Mouse (Mus musculus) spleen, adult 2 months (tissue): ENCODE measurements around the gene Tmem267. TPM values are rescaled to one million over a fixed set of nuclear protein-coding genes. Genes with fewer than 3 reads are reported as not detected.

ENCODE experiments used
- DNase-seq, 2 experiments: peaks; one replicate each; pipeline versions ENCODE4 v3.0.0 to v3.0.0-alpha.2; 2012 to 2021; ENCODE audit warnings: low spot score in 2 of 2, low read depth in 1 of 2
- H3K27ac ChIP-seq: fragments of 200-500 bp; 2 replicates; pipeline ENCODE4 v1.5.1; 2012; ENCODE audit warnings: low read length, inconsistent platforms; ENCODE audit not compliant: insufficient read depth
- H3K27me3 ChIP-seq: fragments of 200-500 bp; 2 replicates; pipeline ENCODE4 v1.6.1; 2012; ENCODE audit warnings: mild to moderate bottlenecking, moderate library complexity, low read length, inconsistent platforms; ENCODE audit not compliant: control insufficient read depth, insufficient read depth
- H3K36me3 ChIP-seq: fragments of 200-500 bp; 2 replicates; pipeline ENCODE4 v1.6.1; 2012; ENCODE audit warnings: mild to moderate bottlenecking, low read length, inconsistent platforms; ENCODE audit not compliant: control insufficient read depth, insufficient read depth
- H3K4me1 ChIP-seq: fragments of 200-500 bp; 2 replicates; pipeline ENCODE4 v1.6.1; 2011; ENCODE audit warnings: inconsistent platforms; ENCODE audit not compliant: control insufficient read depth, insufficient read depth, insufficient read length
- H3K4me3 ChIP-seq: fragments of 200-500 bp; 2 replicates; pipeline ENCODE4 v1.5.1; 2011; ENCODE audit warnings: mild to moderate bottlenecking, inconsistent platforms; ENCODE audit not compliant: insufficient read depth, insufficient read length; ENCODE audit errors: extremely low read depth
- CTCF ChIP-seq: fragments of 200-500 bp; IDR thresholded peaks from 2 replicates; pipeline ENCODE4 v1.5.1; 2011; ENCODE audit warnings: mild to moderate bottlenecking, inconsistent platforms; ENCODE audit not compliant: insufficient read depth, insufficient read length, insufficient replicate concordance; ENCODE audit errors: extremely low read depth
- POLR2A ChIP-seq: fragments of 200-500 bp; IDR thresholded peaks from 2 replicates; pipeline ENCODE4 v1.6.1; 2011; ENCODE audit warnings: low read depth, low read length, inconsistent platforms
- WGBS: fragments of 180-500 bp; shearing (Covaris S2); methylation state at CpG from one replicate; pipeline ENCODE4 v1.1.7; 2018; 5-methylcytosine and 5-hydroxymethylcytosine counted together
- polyA plus RNA-seq: library from polyadenylated mRNA; depleted of rRNA; stranded (reverse); fragments of >200 nt; gene quantifications from 2 replicates; pipeline ENCODE4 v1.2.3, GENCODE M21; 2012; rRNA removed

Tmem267 gene
- 2.4 and 3.4 TPM in 2 replicates for polyA plus RNA-seq

DNA sequence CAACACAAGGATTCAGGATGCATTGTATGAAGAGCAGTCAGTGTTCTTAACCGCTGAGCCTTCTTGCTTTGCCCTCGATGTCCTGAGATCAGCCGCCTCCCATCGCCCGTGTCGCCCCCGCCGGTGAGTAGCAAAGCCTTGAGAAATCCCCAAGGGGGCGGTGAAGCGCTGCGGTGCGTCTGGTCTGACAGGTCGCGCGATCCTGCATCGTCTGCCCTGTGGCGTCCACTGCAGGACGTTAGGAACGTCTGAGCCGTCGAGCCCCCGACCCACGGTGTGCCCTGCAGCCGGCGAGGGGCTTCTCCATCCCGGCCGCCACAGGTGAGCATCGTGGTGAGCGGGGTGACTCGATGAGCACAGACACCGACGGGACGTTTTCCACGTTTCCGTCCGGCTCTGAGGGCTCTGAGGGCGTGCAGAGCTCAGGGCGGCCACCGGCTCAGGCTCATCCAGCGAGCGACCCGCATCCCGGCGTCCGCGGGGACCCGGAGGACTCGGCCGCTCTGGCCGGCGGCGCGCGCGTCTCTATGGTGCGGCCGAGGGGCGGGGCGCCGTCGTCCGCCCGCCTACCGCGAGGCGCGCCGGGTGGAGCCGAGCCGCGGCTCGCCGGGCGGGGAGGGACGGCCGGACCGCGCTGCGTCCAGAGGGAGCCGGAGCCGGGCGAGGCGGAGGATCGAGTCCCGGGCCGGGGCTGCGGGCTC lies at the start of gene Tmem267, which contains the start of gene 3110070M22Rik:
Gene Tmem267, plus strand, starts transcription at position 160 of the 701 bp plus-strand sequence.
Gene 3110070M22Rik, minus strand, starts transcription at position 504 of the 701 bp plus-strand sequence.
- H3K4me3 ChIP-seq, result peak within 1 kb of the TSS; percentile 67; the same call in 1 of the 2 replicates
- WGBS, result 85% methylated on average over 87 of the region's 87 CpGs
- H3K4me1 ChIP-seq, result no peaks in the 10 kb centered on the region
- peaks cover 8% of the 10 kb centered on the region for H3K36me3 ChIP-seq
- no peak within 1 kb of the TSS; the same call in 1 of the 2 replicates for H3K27ac ChIP-seq
- TF ChIP-seq POLR2A (no peak), CTCF (peak; percentile 6; the same call in 1 of the 2 replicates)
- DNase-seq, result peak; percentile 66 to 76
- no peaks in the 10 kb centered on the region for H3K27me3 ChIP-seq

DNA sequence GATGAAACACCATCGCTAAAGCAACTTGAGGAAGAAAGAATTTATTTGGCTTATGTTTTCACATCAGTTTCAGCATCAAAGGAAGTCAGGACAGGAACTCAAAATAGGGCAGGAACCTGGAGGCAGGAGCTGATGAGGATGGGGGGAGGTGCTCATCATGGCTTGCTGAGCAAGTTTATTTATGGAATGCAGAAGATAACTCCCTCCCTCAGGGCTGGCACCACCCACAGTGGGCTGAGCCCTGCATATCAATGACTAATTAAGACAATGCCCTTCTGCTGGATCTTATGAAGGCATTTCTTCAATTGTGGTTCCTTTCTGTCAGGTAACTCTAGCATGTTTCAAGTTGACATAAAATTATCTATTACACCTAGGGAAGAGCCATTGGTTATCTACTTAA lies 45.6 kb upstream of the Tmem267 start:
- no peak for DNase-seq
- Histone ChIP-seq H3K4me3 (no peak overlapping the region), H3K27ac (no peak overlapping the region), H3K36me3 (peaks cover 27% of the 10 kb centered on the region), H3K4me1 (no peaks in the 10 kb centered on the region), H3K27me3 (no peaks in the 10 kb centered on the region)
- TF ChIP-seq POLR2A, result no peak
- no peak for TF ChIP-seq CTCF
- WGBS, result 85% methylated on average over 1 of the region's 1 CpGs

DNA sequence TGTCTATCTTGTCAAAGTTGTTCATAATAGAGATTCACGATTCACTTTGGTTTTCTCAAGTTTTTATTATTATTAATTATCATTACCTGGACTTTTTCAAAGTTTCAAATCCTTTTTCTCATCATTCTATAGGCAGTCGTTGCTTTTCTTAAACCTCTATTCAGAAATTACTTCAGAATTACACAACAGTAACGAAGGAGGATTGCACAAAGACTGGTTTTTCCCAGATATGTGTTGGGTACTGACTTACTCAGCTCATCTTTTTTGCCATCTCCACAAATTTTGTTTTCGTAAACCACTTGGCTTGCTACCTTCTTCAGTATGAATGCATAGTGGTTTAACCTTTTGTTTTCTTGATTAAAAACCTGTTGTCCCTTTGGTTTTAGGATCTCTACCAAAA lies 34.3 kb upstream of the Tmem267 start:
- Histone ChIP-seq H3K4me1 (no peaks in the 10 kb centered on the region), H3K36me3 (peaks cover 23% of the 10 kb centered on the region), H3K4me3 (no peak overlapping the region), H3K27ac (no peak overlapping the region), H3K27me3 (no peaks in the 10 kb centered on the region)
- 88% methylated on average over 4 of the region's 4 CpGs for WGBS
- TF ChIP-seq POLR2A (no peak), CTCF (no peak)
- DNase-seq, result no peak

DNA sequence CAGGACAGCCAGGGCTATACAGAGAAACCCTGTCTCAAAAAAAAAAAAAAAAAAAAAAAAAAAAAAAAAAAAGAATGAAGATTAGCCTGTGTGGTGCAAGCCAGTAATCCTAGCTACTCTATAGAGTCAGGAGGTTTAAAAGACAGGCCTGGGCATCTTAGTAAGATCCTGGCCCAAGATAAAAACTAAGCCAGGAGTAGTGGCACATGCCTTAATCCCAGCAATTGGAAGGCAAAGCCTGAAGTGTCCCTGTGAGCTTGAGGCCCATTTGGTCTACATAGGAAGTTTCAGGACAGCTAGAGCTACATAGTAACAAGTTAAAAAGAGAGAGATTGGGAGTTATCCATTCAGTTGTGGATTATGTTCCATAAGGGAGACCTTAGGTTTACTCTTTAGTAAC lies 32.8 kb upstream of the Tmem267 start:
- Histone ChIP-seq H3K27me3 (no peaks in the 10 kb centered on the region), H3K27ac (no peak overlapping the region), H3K4me1 (no peaks in the 10 kb centered on the region), H3K36me3 (peaks cover 23% of the 10 kb centered on the region), H3K4me3 (no peak overlapping the region)
- no peak for TF ChIP-seq POLR2A
- TF ChIP-seq CTCF, result no peak
- DNase-seq, result no peak

DNA sequence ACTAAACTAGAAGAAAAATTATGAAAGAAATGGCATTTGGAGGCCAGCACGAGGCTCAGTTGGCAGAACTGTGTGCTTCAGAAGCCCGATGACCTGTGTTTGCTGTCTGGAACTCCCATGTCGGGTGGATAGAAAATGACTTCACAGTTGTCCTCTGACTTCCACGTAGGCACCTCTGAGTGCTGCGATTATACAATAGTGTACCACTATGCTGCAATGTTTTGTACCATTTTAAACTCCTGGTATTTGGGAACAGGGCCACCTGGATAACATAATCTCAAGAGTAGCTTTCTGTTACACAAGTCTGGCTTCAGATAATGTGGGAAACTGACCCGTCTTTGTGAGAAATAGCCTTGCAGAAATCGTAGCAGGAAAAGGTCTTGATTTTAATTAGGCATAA lies 31.5 kb upstream of the Tmem267 start:
- Histone ChIP-seq H3K36me3 (peaks cover 15% of the 10 kb centered on the region), H3K4me3 (no peak overlapping the region), H3K4me1 (no peaks in the 10 kb centered on the region), H3K27ac (no peak overlapping the region), H3K27me3 (no peaks in the 10 kb centered on the region)
- no peak for TF ChIP-seq POLR2A
- TF ChIP-seq CTCF, result no peak
- DNase-seq, result no peak
- 94% methylated on average over 7 of the region's 7 CpGs for WGBS

DNA sequence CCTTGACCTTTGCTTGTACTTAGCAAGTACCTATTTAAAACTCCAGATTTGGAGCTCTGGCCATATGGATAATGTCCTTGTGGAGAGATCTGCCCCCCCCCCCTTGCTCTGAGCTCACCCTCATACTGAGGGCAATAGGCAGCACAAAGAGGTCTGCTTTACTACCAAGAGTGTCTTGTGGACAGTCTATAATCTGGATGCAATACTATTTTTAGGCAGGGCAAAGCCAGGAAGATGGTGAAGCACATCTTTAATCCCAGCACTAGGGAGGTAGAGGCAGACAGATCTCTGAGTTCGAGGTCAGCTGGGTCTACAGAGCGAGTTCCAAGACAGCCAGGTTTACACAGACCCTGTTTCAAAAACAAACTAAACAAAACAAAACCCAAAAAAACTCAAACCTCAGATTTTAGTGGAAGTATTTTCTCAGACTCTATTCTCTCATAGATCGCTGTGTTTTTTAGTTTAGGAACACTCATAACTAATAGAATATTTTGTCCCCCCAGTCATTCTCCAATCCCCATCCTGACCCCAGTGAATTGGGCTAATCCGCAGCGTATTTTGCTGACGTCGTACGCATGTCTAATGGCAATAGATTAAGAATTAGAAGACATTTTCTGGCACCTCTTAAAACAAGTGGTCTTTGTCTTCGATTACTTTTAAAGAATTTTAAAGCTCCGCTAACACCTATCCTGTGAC lies 25.8 kb upstream of the Tmem267 start:
- Histone ChIP-seq H3K27me3 (no peaks in the 10 kb centered on the region), H3K4me1 (peaks cover 2% of the 10 kb centered on the region; the same call in 1 of the 2 replicates), H3K27ac (peak overlapping the region; percentile 55; the same call in 1 of the 2 replicates), H3K36me3 (peaks cover 9% of the 10 kb centered on the region), H3K4me3 (peak overlapping the region; percentile 79)
- 5% methylated on average over 10 of the region's 10 CpGs for WGBS
- TF ChIP-seq CTCF (no peak), POLR2A (no peak)
- DNase-seq, result no peak
